Mouse (Mus musculus): Measurements from ENCODE around the gene Vmn1r103. TPM values are rescaled to one million over a fixed set of nuclear protein-coding genes. Genes with fewer than 3 reads are reported as not detected.
"Not testable (repeated sequence)": the region's sequence is repeated elsewhere in the genome, so short reads cannot be mapped to it uniquely, and the experiment has no call there.

Gene Vmn1r103
- not detected in 2 replicates for polyA plus RNA-seq (2014; fragmentation: Nextera tagmentation; extraction: Ambion mirVana)

GRCm38 (mm10) chr7:20510434-20510833, at the start of gene Vmn1r103:
Vmn1r103 (minus strand) TSS chr7:20510534.
- DNase-seq (ENCODE audit: low spot score): not testable (repeated sequence)

DNA sequence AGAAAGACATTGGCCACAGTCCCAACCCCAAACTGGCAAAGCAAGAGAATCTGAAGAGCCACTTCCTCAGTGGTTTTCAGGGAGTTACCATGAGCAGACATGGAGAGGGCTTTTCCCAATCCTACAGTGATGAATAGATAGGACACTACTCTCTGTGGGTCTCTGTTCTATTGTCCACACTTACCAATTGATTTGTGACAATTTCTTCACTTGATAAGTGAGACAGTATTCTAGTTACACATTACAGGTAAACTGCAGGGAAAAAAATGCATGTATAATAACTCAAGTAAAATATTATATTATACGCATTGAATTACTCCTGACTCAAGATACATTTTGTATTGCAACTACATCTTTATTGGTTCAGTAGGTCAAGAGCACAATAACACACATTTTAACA, 35.3 kb upstream of the Vmn1r103 start, which contains the start of gene Gm5726:
Gene Gm5726 (minus strand): TSS at position 101 of the 400 bp plus-strand sequence.
- not testable (repeated sequence) for ATAC-seq (replicated peaks; ENCODE audit: low FRiP score, low TSS enrichment, low read depth); H3K9me3 ChIP-seq (ENCODE audit: control insufficient read depth, low read length); H3K36me3 ChIP-seq (ENCODE audit: control insufficient read depth, insufficient read depth, low read length); H3K27me3 ChIP-seq (replicated peaks; ENCODE audit: control insufficient read depth, insufficient read depth, low read length); H3K27ac ChIP-seq (ENCODE audit: low read depth); H3K9ac ChIP-seq (ENCODE audit: low read length); H3K4me1 ChIP-seq (replicated peaks; ENCODE audit: control insufficient read depth, insufficient read depth, low read length); H3K4me2 ChIP-seq (ENCODE audit: low read length); DNase-seq (ENCODE audit: low spot score); H3K4me3 ChIP-seq (ENCODE audit: low read depth, low read length)
- no CpG with 5 or more reads among the region's 1 CpGs for WGBS

More at GRCm38 (mm10) chr7:20510434-20510833, at the start of gene Vmn1r103:
- H3K27me3 ChIP-seq (replicated peaks; ENCODE audit: control insufficient read depth, insufficient read depth, low read length); H3K9ac ChIP-seq (ENCODE audit: low read length); H3K4me1 ChIP-seq (replicated peaks; ENCODE audit: control insufficient read depth, insufficient read depth, low read length); H3K9me3 ChIP-seq (ENCODE audit: control insufficient read depth, low read length); H3K27ac ChIP-seq (ENCODE audit: low read depth); H3K36me3 ChIP-seq (ENCODE audit: control insufficient read depth, insufficient read depth, low read length); H3K4me3 ChIP-seq (ENCODE audit: low read depth, low read length); ATAC-seq (replicated peaks; ENCODE audit: low FRiP score, low TSS enrichment, low read depth); H3K4me2 ChIP-seq (ENCODE audit: low read length): not testable (repeated sequence)
- no CpG with 5 or more reads among the region's 3 CpGs for WGBS

DNA sequence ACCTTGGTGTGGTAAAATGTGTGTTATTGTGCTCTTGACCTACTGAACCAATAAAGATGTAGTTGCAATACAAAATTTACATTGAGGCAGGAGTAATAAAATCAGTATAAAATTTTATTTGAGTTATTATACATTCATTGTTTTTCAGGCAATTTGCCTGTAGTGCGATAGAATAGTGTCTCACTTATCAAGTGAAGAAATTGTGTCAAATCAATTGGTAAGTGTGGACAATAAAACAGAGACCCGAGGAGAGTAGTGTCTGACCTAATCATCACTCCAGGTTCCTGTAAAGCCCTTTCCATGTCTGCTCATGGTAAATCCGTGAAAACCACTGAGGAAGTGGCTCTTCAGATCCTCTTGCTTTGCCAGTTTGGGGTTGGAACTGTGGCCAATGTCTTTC, 23.2 kb upstream of the Vmn1r103 start, which contains the start of gene Vmn1r104:
Gene Vmn1r104 (plus strand): TSS at position 301 of the 400 bp plus-strand sequence.
- H3K36me3 ChIP-seq (ENCODE audit: control insufficient read depth, insufficient read depth, low read length); H3K27me3 ChIP-seq (replicated peaks; ENCODE audit: control insufficient read depth, insufficient read depth, low read length); H3K4me3 ChIP-seq (ENCODE audit: low read depth, low read length); H3K9me3 ChIP-seq (ENCODE audit: control insufficient read depth, low read length); H3K4me2 ChIP-seq (ENCODE audit: low read length); H3K27ac ChIP-seq (ENCODE audit: low read depth); ATAC-seq (replicated peaks; ENCODE audit: low FRiP score, low TSS enrichment, low read depth); DNase-seq (ENCODE audit: low spot score); H3K4me1 ChIP-seq (replicated peaks; ENCODE audit: control insufficient read depth, insufficient read depth, low read length); H3K9ac ChIP-seq (ENCODE audit: low read length): not testable (repeated sequence)
- no CpG with 5 or more reads among the region's 3 CpGs for WGBS

DNA sequence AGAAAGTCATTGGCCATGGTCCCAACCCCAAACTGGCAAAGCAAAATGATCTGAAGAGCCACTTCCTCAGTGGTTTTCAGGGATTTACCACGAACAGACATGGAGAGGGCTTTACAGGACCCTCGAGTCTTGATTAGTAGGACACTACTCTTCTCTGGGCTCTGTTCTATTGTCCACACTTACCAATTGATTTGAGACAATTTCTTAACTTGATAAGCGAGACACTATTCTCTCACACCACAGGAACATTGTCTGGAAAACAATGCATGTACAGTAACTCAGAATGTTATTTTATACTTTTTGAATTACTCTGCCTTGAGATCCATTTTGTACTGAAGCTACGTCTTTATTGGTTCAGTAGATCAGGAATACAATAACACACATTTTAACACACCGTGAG, 35.5 kb downstream of the Vmn1r103 start, which contains the start of gene Gm10670:
Gene Gm10670 (minus strand): TSS at position 101 of the 400 bp plus-strand sequence.
- DNase-seq (ENCODE audit: low spot score); H3K27me3 ChIP-seq (replicated peaks; ENCODE audit: control insufficient read depth, insufficient read depth, low read length); H3K9ac ChIP-seq (ENCODE audit: low read length); H3K9me3 ChIP-seq (ENCODE audit: control insufficient read depth, low read length); H3K4me3 ChIP-seq (ENCODE audit: low read depth, low read length); H3K27ac ChIP-seq (ENCODE audit: low read depth); H3K36me3 ChIP-seq (ENCODE audit: control insufficient read depth, insufficient read depth, low read length); ATAC-seq (replicated peaks; ENCODE audit: low FRiP score, low TSS enrichment, low read depth); H3K4me2 ChIP-seq (ENCODE audit: low read length); H3K4me1 ChIP-seq (replicated peaks; ENCODE audit: control insufficient read depth, insufficient read depth, low read length): not testable (repeated sequence)
- WGBS: no CpG with 5 or more reads among the region's 5 CpGs

Other genes with a start within 250 kb of the Vmn1r103 start
- not detected in 2 replicates for gene Gm5890, start 247.7 kb downstream of the Vmn1r103 start, polyA plus RNA-seq (2014; fragmentation: Nextera tagmentation; extraction: Ambion mirVana)
- not detected in 2 replicates for gene Gm4133, start 176.5 kb downstream of the Vmn1r103 start, polyA plus RNA-seq (2014; fragmentation: Nextera tagmentation; extraction: Ambion mirVana)
- not detected in 2 replicates for gene Gm5728, start 135.1 kb downstream of the Vmn1r103 start, polyA plus RNA-seq (2014; fragmentation: Nextera tagmentation; extraction: Ambion mirVana)
- gene Vmn1r100, start 92.6 kb downstream of the Vmn1r103 start, polyA plus RNA-seq (2014; fragmentation: Nextera tagmentation; extraction: Ambion mirVana): not detected in 2 replicates
- gene Vmn1r101, start 67.9 kb downstream of the Vmn1r103 start, polyA plus RNA-seq (2014; fragmentation: Nextera tagmentation; extraction: Ambion mirVana): not detected in 2 replicates
- not detected in 2 replicates for gene Gm10670, start 35.6 kb downstream of the Vmn1r103 start, polyA plus RNA-seq (2014; fragmentation: Nextera tagmentation; extraction: Ambion mirVana)
- gene Vmn1r104, start 23.3 kb upstream of the Vmn1r103 start, polyA plus RNA-seq (2014; fragmentation: Nextera tagmentation; extraction: Ambion mirVana): not detected in 2 replicates
- gene Gm5726, start 35.2 kb upstream of the Vmn1r103 start, polyA plus RNA-seq (2014; fragmentation: Nextera tagmentation; extraction: Ambion mirVana): not detected in 2 replicates
- not detected in 2 replicates for gene Gm4141, start 65.7 kb upstream of the Vmn1r103 start, polyA plus RNA-seq (2014; fragmentation: Nextera tagmentation; extraction: Ambion mirVana)
- not detected in 2 replicates for gene Gm4513, start 88.5 kb upstream of the Vmn1r103 start, polyA plus RNA-seq (2014; fragmentation: Nextera tagmentation; extraction: Ambion mirVana)
- not detected in 2 replicates for gene Vmn1r107, start 158.4 kb upstream of the Vmn1r103 start, polyA plus RNA-seq (2014; fragmentation: Nextera tagmentation; extraction: Ambion mirVana)
- not detected in 2 replicates for gene Vmn1r111, start 192.7 kb upstream of the Vmn1r103 start, polyA plus RNA-seq (2014; fragmentation: Nextera tagmentation; extraction: Ambion mirVana)
- gene Gm10668, start 220.1 kb upstream of the Vmn1r103 start, polyA plus RNA-seq (2014; fragmentation: Nextera tagmentation; extraction: Ambion mirVana): not detected in 2 replicates

Data from intestine, embryonic 14.5 days (tissue).